Mouse (Mus musculus): ENCODE data around the gene Cradd. TPM values are rescaled to one million over a fixed set of nuclear protein-coding genes. Genes with fewer than 3 reads are reported as not detected.
A peak's percentile ranks its signal among the peaks of the same experiment; 100 is the strongest.

Gene Cradd
- total and polyA plus RNA-seq, 2 experiments = 8.9 to 24.7 TPM

DNA sequence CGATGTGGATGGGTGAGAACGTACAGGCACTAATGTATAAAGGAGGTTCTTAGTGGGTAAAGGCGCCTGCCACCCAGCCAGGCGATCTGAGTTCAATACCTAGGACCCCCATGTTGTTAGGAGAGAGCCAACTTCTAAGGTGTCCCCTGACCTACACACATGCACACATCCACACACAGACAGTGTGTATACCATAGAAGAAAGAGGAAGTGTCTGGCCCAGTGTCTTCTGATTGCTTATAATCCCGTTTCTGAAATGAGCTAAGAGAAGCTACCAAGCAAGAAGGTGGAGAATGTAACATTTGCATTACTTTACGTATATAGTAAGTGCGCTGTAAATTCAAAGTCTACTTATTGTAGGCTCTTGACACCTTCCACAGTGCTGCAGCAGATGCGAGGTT lies 122.4 kb downstream of the Cradd start:
- no peak overlapping the region for H3K9ac ChIP-seq (ENCODE audit: low read depth, low read length)
- no peaks in the 10 kb centered on the region for H3K79me2 ChIP-seq (ENCODE audit: control insufficient read depth, insufficient read depth, low read length)
- H3K27me3 ChIP-seq (ENCODE audit: control insufficient read depth, insufficient read depth, low read length) = no peaks in the 10 kb centered on the region
- H3K27ac ChIP-seq (replicated peaks; ENCODE audit: insufficient read depth, low read depth, low read length) = no peak overlapping the region
- 94% methylated on average over 8 of the region's 8 CpGs for WGBS
- no peaks in the 10 kb centered on the region for H3K36me3 ChIP-seq (ENCODE audit: control insufficient read depth, insufficient read depth, low read length)
- TF ChIP-seq CTCF (IDR thresholded peaks at IDR 0.05; ENCODE audit: low read depth, low read length) = no peak
- no peak for TF ChIP-seq POLR2A (IDR thresholded peaks at IDR 0.05; ENCODE audit: extremely low read depth, insufficient read depth, low read length)
- H3K4me3 ChIP-seq (ENCODE audit: insufficient read depth, low read depth, low read length) = no peak overlapping the region
- DNase-seq (ENCODE audit: extremely low read depth, low read depth, low spot score) = no peak
- no peaks in the 10 kb centered on the region for H3K4me1 ChIP-seq (ENCODE audit: control insufficient read depth, insufficient read depth, low read length)

- WGBS = 78% methylated on average over 7 of the region's 7 CpGs
- H3K27ac ChIP-seq (replicated peaks; ENCODE audit: insufficient read depth, low read depth, low read length) = no peak overlapping the region
- no peaks in the 10 kb centered on the region for H3K4me1 ChIP-seq (ENCODE audit: control insufficient read depth, insufficient read depth, low read length)
- H3K79me2 ChIP-seq (ENCODE audit: control insufficient read depth, insufficient read depth, low read length) = no peaks in the 10 kb centered on the region
- no peaks in the 10 kb centered on the region for H3K36me3 ChIP-seq (ENCODE audit: control insufficient read depth, insufficient read depth, low read length)
- TF ChIP-seq CTCF (IDR thresholded peaks at IDR 0.05; ENCODE audit: low read depth, low read length) = no peak
- TF ChIP-seq POLR2A (IDR thresholded peaks at IDR 0.05; ENCODE audit: extremely low read depth, insufficient read depth, low read length) = no peak
- no peaks in the 10 kb centered on the region for H3K27me3 ChIP-seq (ENCODE audit: control insufficient read depth, insufficient read depth, low read length)
- no peak overlapping the region for H3K9ac ChIP-seq (ENCODE audit: low read depth, low read length)
- H3K4me3 ChIP-seq (ENCODE audit: insufficient read depth, low read depth, low read length) = no peak overlapping the region
- no peak for DNase-seq (ENCODE audit: extremely low read depth, low read depth, low spot score)
Observed at GRCm38 (mm10) chr10:95200323-95200722, 123.6 kb downstream of the Cradd start.

DNA sequence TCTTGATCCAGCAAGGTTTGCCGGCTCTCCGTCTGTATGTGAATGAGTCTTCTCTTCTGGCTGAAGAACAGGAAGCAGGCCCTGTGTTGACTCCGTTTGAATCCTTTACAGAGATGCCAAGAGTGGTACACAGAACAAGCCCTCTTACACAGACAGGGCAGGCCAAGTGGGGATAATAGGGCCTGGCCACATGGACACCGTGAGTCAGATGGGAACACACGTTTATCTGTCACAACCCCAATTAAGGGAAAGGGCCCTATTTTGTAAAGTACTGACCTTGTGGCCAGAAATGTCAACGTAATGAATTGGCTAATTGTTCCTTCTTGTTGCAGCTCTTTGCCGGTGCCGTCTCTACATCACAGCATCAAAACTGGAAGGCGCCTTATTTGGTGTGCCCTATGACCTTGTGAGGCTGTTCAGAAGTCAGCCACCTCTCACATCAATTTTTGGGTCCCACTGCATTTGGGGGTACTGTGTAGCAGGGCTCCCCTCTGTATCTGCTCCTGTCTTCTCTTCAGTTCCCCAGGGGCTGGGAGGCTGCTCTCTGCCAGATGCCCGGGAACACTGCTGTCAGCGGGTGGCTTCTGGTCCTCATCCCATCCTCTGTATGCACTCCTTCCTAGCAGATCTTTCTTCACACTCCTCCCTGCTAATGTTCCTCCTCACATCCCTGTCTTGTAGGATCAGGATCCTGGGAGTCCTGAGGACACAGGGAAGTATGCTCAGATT lies 124.2 kb downstream of the Cradd start:
- 68% methylated on average over 11 of the region's 11 CpGs for WGBS
- Histone ChIP-seq H3K4me1 (ENCODE audit: control insufficient read depth, insufficient read depth, low read length) (peaks cover 2% of the 10 kb centered on the region; the same call in 1 of the 2 replicates), H3K27me3 (ENCODE audit: control insufficient read depth, insufficient read depth, low read length) (no peaks in the 10 kb centered on the region), H3K79me2 (ENCODE audit: control insufficient read depth, insufficient read depth, low read length) (no peaks in the 10 kb centered on the region), H3K4me3 (ENCODE audit: insufficient read depth, low read depth, low read length) (no peak overlapping the region), H3K36me3 (ENCODE audit: control insufficient read depth, insufficient read depth, low read length) (no peaks in the 10 kb centered on the region), H3K9ac (ENCODE audit: low read depth, low read length) (no peak overlapping the region), H3K27ac (replicated peaks; ENCODE audit: insufficient read depth, low read depth, low read length) (0 out of 2 replicates have a peak overlapping the region, but pooled peaks have one; percentile 6)
- TF ChIP-seq CTCF (IDR thresholded peaks at IDR 0.05; ENCODE audit: low read depth, low read length) = no peak
- TF ChIP-seq POLR2A (IDR thresholded peaks at IDR 0.05; ENCODE audit: extremely low read depth, insufficient read depth, low read length) = no peak
- no peak for DNase-seq (ENCODE audit: extremely low read depth, low read depth, low spot score)

GRCm38 (mm10) chr10:95197377-95197776 lies 126.6 kb downstream of the Cradd start:
- peak; percentile 24 for DNase-seq (ENCODE audit: extremely low read depth, low read depth, low spot score)
- no peak overlapping the region for H3K4me3 ChIP-seq (ENCODE audit: insufficient read depth, low read depth, low read length)
- H3K79me2 ChIP-seq (ENCODE audit: control insufficient read depth, insufficient read depth, low read length) = no peaks in the 10 kb centered on the region
- H3K9ac ChIP-seq (ENCODE audit: low read depth, low read length) = no peak overlapping the region
- TF ChIP-seq CTCF (IDR thresholded peaks at IDR 0.05; ENCODE audit: low read depth, low read length) = no peak
- TF ChIP-seq POLR2A (IDR thresholded peaks at IDR 0.05; ENCODE audit: extremely low read depth, insufficient read depth, low read length) = no peak
- H3K27me3 ChIP-seq (ENCODE audit: control insufficient read depth, insufficient read depth, low read length) = no peaks in the 10 kb centered on the region
- H3K4me1 ChIP-seq (ENCODE audit: control insufficient read depth, insufficient read depth, low read length) = peaks cover 2% of the 10 kb centered on the region; the same call in 1 of the 2 replicates
- 70% methylated on average over 8 of the region's 8 CpGs for WGBS
- no peak overlapping the region for H3K27ac ChIP-seq (replicated peaks; ENCODE audit: insufficient read depth, low read depth, low read length)
- H3K36me3 ChIP-seq (ENCODE audit: control insufficient read depth, insufficient read depth, low read length) = no peaks in the 10 kb centered on the region

GRCm38 (mm10) chr10:95195719-95196118 lies 128.2 kb downstream of the Cradd start:
- DNase-seq (ENCODE audit: extremely low read depth, low read depth, low spot score) = no peak
- Histone ChIP-seq H3K9ac (ENCODE audit: low read depth, low read length) (no peak overlapping the region), H3K4me1 (ENCODE audit: control insufficient read depth, insufficient read depth, low read length) (peaks cover 7% of the 10 kb centered on the region), H3K79me2 (ENCODE audit: control insufficient read depth, insufficient read depth, low read length) (no peaks in the 10 kb centered on the region), H3K27ac (replicated peaks; ENCODE audit: insufficient read depth, low read depth, low read length) (no peak overlapping the region), H3K36me3 (ENCODE audit: control insufficient read depth, insufficient read depth, low read length) (no peaks in the 10 kb centered on the region), H3K27me3 (ENCODE audit: control insufficient read depth, insufficient read depth, low read length) (no peaks in the 10 kb centered on the region), H3K4me3 (ENCODE audit: insufficient read depth, low read depth, low read length) (no peak overlapping the region)
- 80% methylated on average over 5 of the region's 5 CpGs for WGBS
- no peak for TF ChIP-seq CTCF (IDR thresholded peaks at IDR 0.05; ENCODE audit: low read depth, low read length)
- TF ChIP-seq POLR2A (IDR thresholded peaks at IDR 0.05; ENCODE audit: extremely low read depth, insufficient read depth, low read length) = no peak

DNA sequence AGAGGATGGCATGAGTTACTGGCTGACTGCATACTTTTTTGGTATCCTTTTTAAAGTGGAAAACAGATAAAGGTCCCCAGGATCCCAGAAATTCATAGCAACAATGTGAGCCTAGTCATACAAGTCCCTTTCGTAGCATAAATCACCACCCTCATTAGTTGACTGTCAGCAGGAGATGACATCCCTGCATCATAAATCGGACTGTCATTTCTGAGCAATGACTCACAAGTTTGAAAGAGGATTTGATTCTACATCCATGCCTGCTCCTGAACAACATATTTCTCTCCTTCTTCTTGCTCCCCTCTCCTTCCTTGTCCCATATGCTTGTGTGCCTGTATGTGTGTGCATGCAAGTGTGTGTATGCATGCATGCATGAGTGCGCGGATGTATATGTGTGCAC lies 129.2 kb downstream of the Cradd start:
- WGBS = 90% methylated on average over 4 of the region's 4 CpGs
- TF ChIP-seq CTCF (IDR thresholded peaks at IDR 0.05; ENCODE audit: low read depth, low read length) (no peak), POLR2A (IDR thresholded peaks at IDR 0.05; ENCODE audit: extremely low read depth, insufficient read depth, low read length) (no peak)
- Histone ChIP-seq H3K27ac (replicated peaks; ENCODE audit: insufficient read depth, low read depth, low read length) (no peak overlapping the region), H3K4me3 (ENCODE audit: insufficient read depth, low read depth, low read length) (no peak overlapping the region), H3K4me1 (ENCODE audit: control insufficient read depth, insufficient read depth, low read length) (peaks cover 7% of the 10 kb centered on the region), H3K79me2 (ENCODE audit: control insufficient read depth, insufficient read depth, low read length) (no peaks in the 10 kb centered on the region), H3K9ac (ENCODE audit: low read depth, low read length) (no peak overlapping the region), H3K36me3 (ENCODE audit: control insufficient read depth, insufficient read depth, low read length) (no peaks in the 10 kb centered on the region), H3K27me3 (ENCODE audit: control insufficient read depth, insufficient read depth, low read length) (no peaks in the 10 kb centered on the region)
- no peak for DNase-seq (ENCODE audit: extremely low read depth, low read depth, low spot score)

Data from liver, adult 2 months (tissue).